Mouse (Mus musculus) lung, postnatal 0 days (tissue): Measurements from ENCODE around the gene Lamb1. TPM values are rescaled to one million over a fixed set of nuclear protein-coding genes. Genes with fewer than 3 reads are reported as not detected.

ENCODE experiments used
- ATAC-seq: fragments of 200-750 bp; cut with Nextera tagmentation; 2 replicates; pipeline ENCODE4 v1.8.0; 2017; ENCODE audit warnings: moderate library complexity
- DNase-seq: peaks from one replicate; pipeline ENCODE4 v3.0.0-alpha.2; 2016; ENCODE audit warnings: low spot score
- H3K27ac ChIP-seq: fragments of 300-500 bp; sonication (generic); 2 replicates; pipeline ENCODE4 v1.5.1; 2014; ENCODE audit warnings: antibody characterized with exemption, mild to moderate bottlenecking, low read length, mixed read lengths
- H3K27me3 ChIP-seq: fragments of 300-500 bp; sonication (generic); replicated peaks from 2 replicates; pipeline ENCODE4 v1.6.1; 2014; ENCODE audit warnings: low read length, mixed read lengths; ENCODE audit not compliant: insufficient read depth
- H3K36me3 ChIP-seq: fragments of 300-500 bp; sonication (generic); 2 replicates; pipeline ENCODE4 v1.6.1; 2014; ENCODE audit warnings: low read length, mixed read lengths; ENCODE audit not compliant: insufficient read depth
- H3K4me1 ChIP-seq: fragments of 300-500 bp; sonication (generic); 2 replicates; pipeline ENCODE4 v1.6.1; 2014; ENCODE audit warnings: antibody characterized with exemption, low read depth, low read length, mixed read lengths; ENCODE audit not compliant: insufficient read depth
- H3K4me2 ChIP-seq: fragments of 300-500 bp; sonication (generic); replicated peaks from 2 replicates; pipeline ENCODE4 v1.6.1; 2014; ENCODE audit warnings: low read depth, mild to moderate bottlenecking, low read length, moderate library complexity, mixed read lengths
- H3K4me3 ChIP-seq: fragments of 300-500 bp; sonication (generic); 2 replicates; pipeline ENCODE4 v1.5.1; 2014; ENCODE audit warnings: low read depth, low read length
- H3K9ac ChIP-seq: fragments of 300-500 bp; sonication (generic); replicated peaks from 2 replicates; pipeline ENCODE4 v1.6.1; 2014; ENCODE audit warnings: low read depth, mild to moderate bottlenecking
- H3K9me3 ChIP-seq: fragments of 300-500 bp; sonication (generic); 2 replicates; pipeline ENCODE4 v1.6.1; 2016; ENCODE audit warnings: low read length, mixed read lengths
- CTCF ChIP-seq: IDR thresholded peaks from 2 replicates; pipeline ENCODE4 v1.5.1; 2016; ENCODE audit warnings: antibody characterized with exemption, mild to moderate bottlenecking
- EP300 ChIP-seq: IDR thresholded peaks from 2 replicates; pipeline ENCODE4 v1.6.1; 2016; ENCODE audit warnings: antibody characterized with exemption, mild to moderate bottlenecking, control low read depth
- WGBS: fragments of 180-500 bp; shearing (Covaris S2); extraction: QIAGEN DNeasy Blood & Tissue Kit; methylation state at CpG from one replicate; pipeline ENCODE4 v1.1.7; 2014; 5-methylcytosine and 5-hydroxymethylcytosine counted together
- polyA plus RNA-seq: library from polyadenylated mRNA; unstranded; fragments of >200 nt; fragmentation: Nextera tagmentation; extraction: Ambion mirVana; gene quantifications from 2 replicates; pipeline ENCODE4 v1.2.1, GENCODE M21; 2015

Lamb1 gene
- polyA plus RNA-seq, 1 experiment from 2014 or later = 56.0 TPM

DNA sequence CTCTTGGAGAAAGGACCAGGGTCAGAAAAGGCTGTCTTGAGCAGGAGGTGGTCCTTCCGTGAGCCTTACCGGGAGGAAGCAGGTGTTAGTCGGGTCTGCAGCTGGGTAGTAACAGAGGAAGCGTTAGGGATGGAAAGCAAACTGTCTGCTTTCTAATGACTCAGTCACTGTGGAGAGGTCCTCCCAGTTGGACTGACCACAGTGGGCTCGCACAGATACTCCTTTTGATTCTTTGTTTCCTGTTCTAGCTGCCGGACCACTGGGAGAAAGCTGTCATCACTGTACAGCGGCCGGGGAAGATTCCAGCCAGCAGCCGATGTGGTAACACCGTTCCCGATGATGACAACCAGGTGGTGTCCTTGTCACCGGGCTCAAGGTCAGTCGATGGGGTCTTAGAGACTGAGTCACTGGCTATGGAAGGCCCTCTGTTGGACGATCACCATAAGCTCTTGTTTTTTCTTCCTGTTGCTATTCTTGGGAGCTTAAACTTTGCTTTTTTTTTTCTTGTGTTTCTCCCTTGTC lies 34.7 kb downstream of the Lamb1 start:
- Histone ChIP-seq H3K27ac (0 out of 2 replicates have a peak overlapping the region, but pooled peaks have one; percentile 6), H3K9me3 (no peaks in the 10 kb centered on the region), H3K27me3 (no peaks in the 10 kb centered on the region), H3K36me3 (peaks cover 32% of the 10 kb centered on the region), H3K4me2 (no peak overlapping the region), H3K9ac (no peak overlapping the region), H3K4me3 (no peak overlapping the region), H3K4me1 (peaks cover 2% of the 10 kb centered on the region; the same call in 1 of the 2 replicates)
- peak; percentile 47 for ATAC-seq
- peak; percentile 63 for DNase-seq
- TF ChIP-seq CTCF (peak; percentile 33), EP300 (no peak)
- WGBS = 64% methylated on average over 14 of the region's 14 CpGs

DNA sequence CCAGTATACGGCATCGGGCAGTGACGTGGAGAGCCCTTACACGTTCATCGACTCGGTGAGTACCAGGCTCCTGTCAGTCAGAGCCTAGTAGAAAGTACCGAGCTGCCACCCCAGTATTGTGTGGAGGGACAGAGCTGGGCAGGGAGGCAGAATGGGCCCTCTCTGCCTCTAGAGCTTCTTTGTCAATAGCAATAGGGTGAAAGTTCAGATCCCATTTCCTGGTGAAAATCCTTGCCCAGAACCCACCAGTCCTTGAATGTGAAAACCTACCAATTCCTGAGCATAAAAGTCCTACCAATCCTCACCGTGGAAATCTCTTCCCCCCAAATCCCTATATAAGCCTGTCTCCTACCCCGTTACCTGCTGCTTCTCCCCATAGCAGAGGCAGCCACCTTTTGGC lies 35.2 kb downstream of the Lamb1 start:
- Histone ChIP-seq H3K27ac (no peak overlapping the region; the same call in 1 of the 2 replicates), H3K4me1 (no peaks in the 10 kb centered on the region), H3K36me3 (peaks cover 32% of the 10 kb centered on the region), H3K4me3 (no peak overlapping the region), H3K9ac (no peak overlapping the region), H3K27me3 (no peaks in the 10 kb centered on the region), H3K9me3 (no peaks in the 10 kb centered on the region), H3K4me2 (no peak overlapping the region)
- TF ChIP-seq CTCF = no peak
- no peak for TF ChIP-seq EP300
- DNase-seq (no peak), ATAC-seq (no peak)
- WGBS = 92% methylated on average over 9 of the region's 9 CpGs

DNA sequence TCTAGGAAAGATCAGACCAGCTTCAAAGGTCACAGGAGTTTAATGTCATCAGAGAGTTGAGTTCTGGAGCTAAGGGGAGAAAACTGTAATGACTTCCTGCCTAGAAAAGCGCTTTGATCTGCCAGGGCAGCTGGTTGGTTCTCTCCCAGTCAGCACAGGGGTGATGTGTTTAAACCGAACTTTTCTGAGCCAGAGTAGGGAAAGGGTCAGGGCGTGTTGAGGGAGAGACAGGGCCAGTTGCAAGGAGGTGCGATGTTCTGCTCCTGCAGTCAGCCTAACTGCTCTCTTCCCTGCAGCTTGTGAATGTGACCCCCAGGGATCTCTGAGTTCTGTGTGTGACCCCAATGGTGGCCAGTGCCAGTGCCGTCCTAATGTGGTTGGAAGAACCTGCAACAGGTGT lies 37.2 kb downstream of the Lamb1 start:
- H3K4me2 ChIP-seq = no peak overlapping the region
- ATAC-seq = no peak; the same call in 1 of the 2 replicates
- H3K27me3 ChIP-seq = no peaks in the 10 kb centered on the region
- peaks cover 41% of the 10 kb centered on the region for H3K36me3 ChIP-seq
- H3K9ac ChIP-seq = no peak overlapping the region
- H3K4me1 ChIP-seq = peaks cover 3% of the 10 kb centered on the region; the same call in 1 of the 2 replicates
- no peak overlapping the region for H3K27ac ChIP-seq
- H3K9me3 ChIP-seq = no peaks in the 10 kb centered on the region
- TF ChIP-seq CTCF (no peak), EP300 (no peak)
- DNase-seq = no peak
- H3K4me3 ChIP-seq = no peak overlapping the region
- 66% methylated on average over 5 of the region's 5 CpGs for WGBS

DNA sequence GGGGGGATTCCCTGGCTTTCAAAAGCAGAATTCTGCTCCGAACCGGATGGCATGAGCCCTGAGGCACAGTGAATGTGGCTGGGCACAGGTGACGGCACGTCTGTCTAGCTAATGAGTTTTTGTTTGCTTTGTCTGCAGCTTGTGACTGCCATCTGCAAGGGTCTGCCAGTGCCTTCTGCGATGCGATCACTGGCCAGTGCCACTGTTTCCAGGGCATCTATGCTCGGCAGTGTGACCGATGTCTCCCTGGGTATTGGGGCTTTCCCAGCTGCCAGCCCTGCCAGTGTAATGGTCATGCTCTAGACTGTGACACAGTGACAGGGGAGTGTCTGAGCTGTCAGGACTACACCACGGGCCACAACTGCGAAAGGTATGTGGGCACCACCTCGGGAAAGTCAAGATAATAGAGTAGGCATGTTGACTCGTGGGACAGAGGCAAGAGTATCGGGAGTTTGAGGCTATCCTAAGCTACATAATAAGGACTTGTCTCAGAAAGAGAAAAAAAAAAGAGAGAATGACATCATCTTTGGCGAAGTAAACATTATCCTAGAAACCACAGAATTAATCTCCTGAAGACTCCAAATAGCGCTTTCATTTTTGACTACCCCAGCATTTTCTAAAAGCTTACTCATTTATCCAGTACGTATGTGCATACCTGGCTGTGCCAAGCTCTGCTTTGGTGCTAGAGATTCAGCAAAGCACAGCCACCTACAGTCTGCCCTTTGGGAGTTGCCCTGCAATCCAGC lies 37.9 kb downstream of the Lamb1 start:
- WGBS = 85% methylated on average over 15 of the region's 16 CpGs
- H3K4me2 ChIP-seq = no peak overlapping the region
- peaks cover 3% of the 10 kb centered on the region; the same call in 1 of the 2 replicates for H3K4me1 ChIP-seq
- no peak overlapping the region for H3K27ac ChIP-seq
- DNase-seq = no peak
- H3K4me3 ChIP-seq = no peak overlapping the region
- H3K36me3 ChIP-seq = peaks cover 45% of the 10 kb centered on the region
- no peaks in the 10 kb centered on the region for H3K9me3 ChIP-seq
- ATAC-seq = no peak
- TF ChIP-seq EP300 = no peak
- TF ChIP-seq CTCF = no peak
- H3K27me3 ChIP-seq = no peaks in the 10 kb centered on the region
- H3K9ac ChIP-seq = no peak overlapping the region

DNA sequence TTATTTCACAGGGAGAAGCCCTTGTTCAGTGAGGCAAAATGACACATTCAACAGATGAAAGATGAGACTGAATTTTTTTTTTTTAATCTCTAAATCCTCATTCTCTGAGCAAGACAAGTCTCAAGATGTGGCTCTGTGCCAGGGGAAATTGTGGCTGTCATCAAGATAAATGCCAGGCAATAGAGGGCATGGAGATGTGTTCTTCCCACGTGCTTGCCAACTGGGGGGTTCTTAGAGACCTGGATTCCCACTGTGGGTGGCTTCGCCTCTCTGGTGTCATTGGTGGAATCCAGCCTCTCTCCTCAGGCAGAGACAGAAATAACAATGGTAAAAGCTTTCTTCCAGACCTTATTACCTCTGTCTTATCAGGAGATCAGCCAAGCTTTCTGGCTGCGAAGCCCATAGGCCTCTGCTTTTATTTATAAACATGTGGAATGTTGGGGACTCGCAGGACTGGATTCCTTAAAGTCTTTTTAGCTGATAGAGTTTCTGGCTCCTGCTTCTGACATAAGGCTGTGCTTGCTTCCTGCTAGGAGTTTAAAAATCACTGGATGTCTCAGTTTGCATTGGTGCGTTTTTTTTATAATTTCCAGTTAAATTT lies 41.1 kb downstream of the Lamb1 start:
- Histone ChIP-seq H3K4me2 (no peak overlapping the region), H3K4me1 (peaks cover 3% of the 10 kb centered on the region; the same call in 1 of the 2 replicates), H3K27me3 (no peaks in the 10 kb centered on the region), H3K36me3 (peaks cover 43% of the 10 kb centered on the region), H3K4me3 (no peak overlapping the region), H3K9me3 (no peaks in the 10 kb centered on the region), H3K9ac (no peak overlapping the region), H3K27ac (no peak overlapping the region)
- DNase-seq = no peak
- no peak for TF ChIP-seq EP300
- no peak for TF ChIP-seq CTCF
- ATAC-seq = no peak
- 45% methylated on average over 5 of the region's 5 CpGs for WGBS

DNA sequence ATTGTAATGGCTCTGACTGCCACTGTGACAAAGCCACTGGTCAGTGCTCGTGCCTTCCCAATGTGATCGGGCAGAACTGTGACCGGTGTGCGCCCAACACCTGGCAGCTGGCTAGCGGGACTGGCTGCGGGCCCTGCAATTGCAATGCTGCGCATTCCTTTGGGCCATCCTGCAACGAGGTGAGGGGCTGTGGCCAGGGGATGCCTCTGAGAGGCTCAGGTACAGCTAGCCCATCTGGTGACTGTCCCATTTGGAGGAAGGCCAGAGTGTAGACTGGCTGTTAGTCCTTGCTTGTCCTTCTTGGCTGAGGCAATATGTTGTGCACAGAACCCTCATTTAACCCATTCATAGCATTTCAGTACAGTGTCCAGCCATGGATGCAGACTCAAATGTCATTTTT lies 42.0 kb downstream of the Lamb1 start:
- H3K4me2 ChIP-seq = no peak overlapping the region
- no peak overlapping the region for H3K27ac ChIP-seq
- H3K4me3 ChIP-seq = no peak overlapping the region
- TF ChIP-seq EP300 = no peak
- no peak for TF ChIP-seq CTCF
- DNase-seq (no peak), ATAC-seq (no peak)
- no peaks in the 10 kb centered on the region for H3K9me3 ChIP-seq
- H3K4me1 ChIP-seq = peaks cover 3% of the 10 kb centered on the region; the same call in 1 of the 2 replicates
- peaks cover 46% of the 10 kb centered on the region for H3K36me3 ChIP-seq
- WGBS = 92% methylated on average over 8 of the region's 8 CpGs
- H3K9ac ChIP-seq = no peak overlapping the region
- no peaks in the 10 kb centered on the region for H3K27me3 ChIP-seq
